Mouse (Mus musculus) embryonic facial prominence, embryonic 11.5 days (tissue): ENCODE data around the gene Rps6kb2. TPM values are rescaled to one million over a fixed set of nuclear protein-coding genes. Genes with fewer than 3 reads are reported as not detected.

Experiments
- ATAC-seq: fragments of 200-750 bp; cut with Nextera tagmentation; replicated peaks from 2 replicates; pipeline ENCODE4 v1.8.0; 2017; ENCODE audit warnings: low read depth; ENCODE audit not compliant: insufficient number of reproducible peaks, low FRiP score, low TSS enrichment
- DNase-seq: peaks from one replicate; pipeline ENCODE4 v3.0.0-alpha.2; 2015; ENCODE audit warnings: low spot score
- H3K27ac ChIP-seq: fragments of 300-500 bp; sonication (generic); replicated peaks from 2 replicates; pipeline ENCODE4 v1.5.1; 2014; ENCODE audit warnings: mild to moderate bottlenecking, low read depth, low read length, control low read depth
- H3K27me3 ChIP-seq: fragments of 300-500 bp; sonication (generic); 2 replicates; pipeline ENCODE4 v1.6.1; 2014; ENCODE audit warnings: mild to moderate bottlenecking, low read length, moderate library complexity, mixed read lengths; ENCODE audit not compliant: control insufficient read depth, insufficient read depth
- H3K36me3 ChIP-seq: fragments of 300-500 bp; sonication (generic); replicated peaks from 2 replicates; pipeline ENCODE4 v1.6.1; 2014; ENCODE audit warnings: low read depth, mild to moderate bottlenecking, low read length, moderate library complexity, mixed read lengths; ENCODE audit not compliant: control insufficient read depth, insufficient read depth
- H3K4me1 ChIP-seq: fragments of 300-500 bp; sonication (generic); 2 replicates; pipeline ENCODE4 v1.6.1; 2014; ENCODE audit warnings: low read length, mixed read lengths; ENCODE audit not compliant: control insufficient read depth, insufficient read depth
- H3K4me2 ChIP-seq: fragments of 300-500 bp; sonication (generic); 2 replicates; pipeline ENCODE4 v1.6.1; 2014; ENCODE audit warnings: low read depth, mild to moderate bottlenecking, control low read depth, low read length, moderate library complexity
- H3K4me3 ChIP-seq: fragments of 300-500 bp; sonication (generic); 2 replicates; pipeline ENCODE4 v1.5.1; 2014; ENCODE audit warnings: low read depth, low read length, control low read depth
- H3K9ac ChIP-seq: fragments of 300-500 bp; sonication (generic); replicated peaks from 2 replicates; pipeline ENCODE4 v1.6.1; 2014; ENCODE audit warnings: mild to moderate bottlenecking, control low read depth, low read length
- H3K9me3 ChIP-seq: fragments of 300-500 bp; sonication (generic); replicated peaks from 2 replicates; pipeline ENCODE4 v1.6.1; 2016; ENCODE audit warnings: mild to moderate bottlenecking, low read length, inconsistent platforms, mixed read lengths; ENCODE audit not compliant: control insufficient read depth
- WGBS: fragments of 180-500 bp; shearing (Covaris S2); extraction: QIAGEN DNeasy Blood & Tissue Kit; methylation state at CpG from one replicate; pipeline ENCODE4 v1.1.7; 2014; 5-methylcytosine and 5-hydroxymethylcytosine counted together
- polyA plus RNA-seq: library from polyadenylated mRNA; unstranded; fragments of >200 nt; fragmentation: Nextera tagmentation; extraction: Ambion mirVana; gene quantifications from 2 replicates; pipeline ENCODE4 v1.2.1, GENCODE M21; 2014

Gene Rps6kb2
- polyA plus RNA-seq, 1 experiment from 2014 or later: 42.3 TPM

GRCm38 (mm10) chr19:4156073-4156579 is 7.0 kb downstream of the Rps6kb2 start:
- DNase-seq (no peak), ATAC-seq (no peak)
- peaks cover 2% of the 10 kb centered on the region for H3K36me3 ChIP-seq
- 69% methylated on average over 18 of the region's 20 CpGs for WGBS
- no peaks in the 10 kb centered on the region for H3K27me3 ChIP-seq
- no peaks in the 10 kb centered on the region for H3K9me3 ChIP-seq
- H3K4me3 ChIP-seq: no peak overlapping the region
- no peak overlapping the region for H3K4me2 ChIP-seq
- no peaks in the 10 kb centered on the region for H3K4me1 ChIP-seq
- H3K27ac ChIP-seq: no peak overlapping the region
- no peak overlapping the region for H3K9ac ChIP-seq

DNA sequence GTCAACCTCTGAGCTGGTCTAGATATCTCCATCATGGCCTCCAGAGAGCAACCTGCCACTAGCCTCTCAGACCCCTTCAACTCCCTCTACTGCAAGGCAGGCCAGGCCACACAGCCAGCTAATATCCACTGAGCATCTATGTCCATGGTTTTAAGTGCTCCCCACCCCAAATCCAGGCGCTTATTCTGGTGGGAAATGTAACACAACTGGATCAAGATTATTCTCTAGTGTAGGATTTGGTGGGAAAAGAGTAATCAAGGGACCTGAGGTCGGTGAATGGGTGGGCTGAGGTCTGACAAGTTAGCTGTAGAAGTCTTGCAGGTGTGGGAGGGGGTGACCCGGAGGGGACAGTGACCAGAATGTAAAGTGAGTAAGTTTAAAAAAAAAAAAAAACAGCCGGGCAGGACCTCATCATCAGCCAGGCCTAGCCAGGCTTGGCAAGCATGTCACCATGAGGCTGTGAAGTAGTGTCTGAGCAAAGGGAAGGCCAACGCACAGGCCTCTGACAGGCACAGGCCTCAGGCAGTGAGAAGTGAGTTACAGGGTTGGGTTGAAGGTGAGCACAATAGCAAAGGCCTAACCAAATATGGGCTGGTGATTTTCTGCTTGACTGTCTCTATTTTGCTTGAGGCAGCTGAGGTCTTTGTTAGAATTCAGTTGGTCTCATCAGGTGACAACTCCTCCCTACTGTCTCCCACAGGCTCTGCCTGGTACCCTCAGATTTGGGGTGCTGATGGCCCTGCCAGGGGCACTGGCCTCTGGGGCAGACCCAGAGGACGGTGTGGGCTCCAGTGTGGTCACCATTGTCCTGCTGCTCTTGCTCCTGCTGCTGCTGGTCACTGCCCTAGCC is 7.7 kb downstream of the Rps6kb2 start:
- Histone ChIP-seq H3K4me3 (no peak overlapping the region), H3K9me3 (no peaks in the 10 kb centered on the region), H3K9ac (no peak overlapping the region), H3K36me3 (peaks cover 2% of the 10 kb centered on the region), H3K27ac (no peak overlapping the region), H3K27me3 (no peaks in the 10 kb centered on the region), H3K4me2 (no peak overlapping the region), H3K4me1 (no peaks in the 10 kb centered on the region)
- WGBS: 72% methylated on average over 6 of the region's 6 CpGs
- no peak for ATAC-seq
- no peak for DNase-seq

DNA sequence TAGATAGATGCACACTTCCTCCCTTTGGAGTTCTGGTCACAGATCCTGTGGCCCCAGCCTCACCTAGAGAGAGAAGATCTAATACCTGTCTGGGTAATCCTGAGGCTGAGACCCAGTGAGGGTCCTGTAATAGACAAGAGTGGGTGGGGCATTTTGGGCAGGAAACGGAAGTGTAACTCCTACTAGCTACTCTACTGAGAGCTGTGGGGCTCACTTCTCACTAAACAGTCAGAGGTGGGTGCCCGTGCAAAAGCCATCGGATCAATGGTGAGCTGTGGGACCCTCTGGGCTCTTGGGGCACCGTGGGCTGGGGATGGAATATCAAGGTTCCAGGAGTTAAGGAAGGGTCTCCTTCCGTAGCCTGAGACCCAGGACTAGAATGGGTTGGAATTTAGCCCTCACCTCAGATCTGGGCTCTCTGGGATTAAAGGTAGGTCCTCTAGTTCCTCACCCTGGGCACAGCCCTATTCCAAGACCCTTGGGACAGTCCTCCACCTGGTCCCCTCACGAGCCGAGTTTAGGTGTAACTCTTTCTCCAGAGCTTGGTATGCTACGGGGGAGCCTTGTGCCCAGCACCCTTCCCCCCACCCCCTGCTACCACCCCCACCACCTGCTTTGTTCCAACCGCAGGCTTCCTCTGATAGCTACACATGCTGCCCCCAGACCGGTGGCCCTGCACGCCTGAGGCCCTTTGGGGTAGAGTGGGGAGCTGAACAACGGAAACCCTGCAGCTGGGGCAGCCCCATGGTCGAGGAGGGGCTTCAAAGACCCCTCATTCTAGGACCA is 8.5 kb downstream of the Rps6kb2 start:
- Histone ChIP-seq H3K36me3 (peaks cover 2% of the 10 kb centered on the region), H3K4me1 (no peaks in the 10 kb centered on the region), H3K9me3 (no peaks in the 10 kb centered on the region), H3K9ac (no peak overlapping the region), H3K27me3 (no peaks in the 10 kb centered on the region), H3K4me3 (no peak overlapping the region), H3K4me2 (no peak overlapping the region), H3K27ac (no peak overlapping the region)
- WGBS: 78% methylated on average over 13 of the region's 13 CpGs
- DNase-seq (no peak), ATAC-seq (no peak)

- H3K9ac ChIP-seq: no peak within 1 kb of the TSS
- H3K9me3 ChIP-seq: no peaks in the 10 kb centered on the region
- H3K27ac ChIP-seq: no peak within 1 kb of the TSS
- no peak within 1 kb of the TSS for H3K4me3 ChIP-seq
- no peaks in the 10 kb centered on the region; the same call in none of the 2 replicates for H3K36me3 ChIP-seq
- ATAC-seq: no peak
- peaks cover 4% of the 10 kb centered on the region for H3K4me1 ChIP-seq
- DNase-seq: no peak
- no peaks in the 10 kb centered on the region for H3K27me3 ChIP-seq
- no peak within 1 kb of the TSS for H3K4me2 ChIP-seq
- 72% methylated on average over 11 of the region's 11 CpGs for WGBS
These were observed 9.9 kb downstream of the Rps6kb2 start, which contains the start of gene Ptprcap for GRCm38 (mm10) chr19:4153232-4153654. TSS of gene Ptprcap (plus strand) at chr19:4153604.

DNA sequence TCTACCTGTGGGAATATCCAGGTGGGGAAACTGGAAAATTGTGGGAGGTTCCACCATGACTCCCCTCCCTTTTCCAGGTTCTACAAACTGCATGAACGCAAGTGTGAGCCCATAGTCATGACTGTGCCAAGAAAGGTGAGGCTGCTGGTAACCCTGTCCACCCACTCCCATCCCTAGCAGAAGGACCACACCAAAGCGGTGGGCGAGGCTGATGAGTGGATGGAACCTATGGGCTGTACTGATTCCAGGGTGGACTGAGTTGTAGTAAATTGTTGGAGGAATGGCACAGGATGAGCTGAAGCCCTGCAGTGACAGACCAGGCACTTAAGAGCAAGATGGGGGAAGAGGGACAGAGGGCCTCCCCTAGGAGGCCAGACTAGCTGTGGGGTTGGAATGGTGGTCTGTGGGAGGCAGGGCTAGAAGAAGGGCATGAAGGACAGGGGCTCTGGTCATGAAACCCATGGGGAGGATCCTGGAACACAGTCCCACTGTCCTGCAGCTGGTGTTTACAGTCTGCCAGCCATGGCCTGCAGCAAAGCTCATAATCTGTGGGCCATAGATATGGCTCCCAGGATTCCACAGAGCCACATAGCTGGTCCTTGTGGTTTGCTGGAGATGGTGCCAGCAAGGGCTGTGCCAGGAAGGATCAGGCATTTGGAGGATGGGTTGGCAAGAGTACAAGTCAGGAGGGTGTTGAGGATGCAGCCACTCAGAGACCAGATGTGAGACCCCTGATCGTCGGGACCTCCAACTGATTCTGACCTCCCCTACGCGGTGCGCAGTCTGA is 10.5 kb downstream of the Rps6kb2 start:
- no peak overlapping the region for H3K4me2 ChIP-seq
- H3K9ac ChIP-seq: no peak overlapping the region
- H3K27me3 ChIP-seq: no peaks in the 10 kb centered on the region
- no peak overlapping the region for H3K27ac ChIP-seq
- H3K4me3 ChIP-seq: no peak overlapping the region
- peaks cover 4% of the 10 kb centered on the region for H3K4me1 ChIP-seq
- H3K9me3 ChIP-seq: no peaks in the 10 kb centered on the region
- no peak for DNase-seq
- 82% methylated on average over 8 of the region's 8 CpGs for WGBS
- no peak for ATAC-seq
- no peaks in the 10 kb centered on the region; the same call in none of the 2 replicates for H3K36me3 ChIP-seq

DNA sequence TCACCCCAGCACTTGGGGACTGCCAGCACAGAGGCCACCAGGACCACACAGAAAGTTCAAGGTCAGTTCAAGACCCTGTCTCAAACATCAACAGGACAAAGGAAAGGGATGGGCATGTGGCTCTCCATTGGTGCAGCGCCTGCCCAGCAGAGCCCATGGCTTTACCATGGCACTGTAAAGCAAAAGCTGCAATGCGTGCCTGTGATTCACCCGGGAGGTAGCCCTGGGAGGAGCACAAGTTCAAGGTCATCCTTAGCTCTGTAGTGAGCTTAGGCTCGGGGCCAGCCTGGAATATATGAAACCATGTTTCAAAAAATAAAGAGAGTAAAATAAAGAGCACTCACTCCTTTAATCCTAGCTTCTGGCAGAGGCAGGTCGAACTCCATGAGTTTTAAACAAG is 11.3 kb downstream of the Rps6kb2 start:
- Histone ChIP-seq H3K4me1 (peaks cover 4% of the 10 kb centered on the region), H3K36me3 (no peaks in the 10 kb centered on the region; the same call in none of the 2 replicates), H3K9me3 (no peaks in the 10 kb centered on the region), H3K4me3 (no peak overlapping the region), H3K27ac (no peak overlapping the region), H3K4me2 (no peak overlapping the region), H3K9ac (no peak overlapping the region), H3K27me3 (no peaks in the 10 kb centered on the region)
- no peak for ATAC-seq
- 90% methylated on average over 5 of the region's 5 CpGs for WGBS
- DNase-seq: no peak

- Histone ChIP-seq H3K27ac (no peak overlapping the region), H3K4me1 (peaks cover 4% of the 10 kb centered on the region), H3K4me2 (no peak overlapping the region), H3K9me3 (no peaks in the 10 kb centered on the region), H3K9ac (no peak overlapping the region), H3K27me3 (no peaks in the 10 kb centered on the region), H3K4me3 (no peak overlapping the region), H3K36me3 (no peaks in the 10 kb centered on the region; the same call in none of the 2 replicates)
- no peak for DNase-seq
- WGBS: 81% methylated on average over 5 of the region's 5 CpGs
- no peak for ATAC-seq
These were observed 11.7 kb downstream of the Rps6kb2 start for GRCm38 (mm10) chr19:4151488-4151860.
